Mouse (Mus musculus) neural tube, embryonic 11.5 days (tissue): Measurements from ENCODE around the gene Pdik1l. TPM values are rescaled to one million over a fixed set of nuclear protein-coding genes. Genes with fewer than 3 reads are reported as not detected.

ENCODE experiments used
- ATAC-seq: fragments of 200-750 bp; cut with Nextera tagmentation; 2 replicates; pipeline ENCODE4 v1.8.0; 2017; ENCODE audit warnings: moderate number of reproducible peaks, mild to moderate bottlenecking, moderate TSS enrichment, moderate library complexity; ENCODE audit not compliant: insufficient read depth, low FRiP score, low TSS enrichment
- DNase-seq: peaks from one replicate; pipeline ENCODE4 v3.0.0-alpha.2; 2015; ENCODE audit warnings: low spot score
- H3K27ac ChIP-seq: fragments of 300-500 bp; sonication (generic); 2 replicates; pipeline ENCODE4 v1.5.1; 2014; ENCODE audit warnings: low read depth, mild to moderate bottlenecking, low read length
- H3K27me3 ChIP-seq: fragments of 300-500 bp; sonication (generic); 2 replicates; pipeline ENCODE4 v1.6.1; 2014; ENCODE audit warnings: mild to moderate bottlenecking, low read length, mixed read lengths; ENCODE audit not compliant: control insufficient read depth, insufficient read depth
- H3K36me3 ChIP-seq: fragments of 300-500 bp; sonication (generic); 2 replicates; pipeline ENCODE4 v1.6.1; 2014; ENCODE audit warnings: mild to moderate bottlenecking, low read length, moderate library complexity, mixed read lengths; ENCODE audit not compliant: control insufficient read depth, insufficient read depth
- H3K4me1 ChIP-seq: fragments of 300-500 bp; sonication (generic); 2 replicates; pipeline ENCODE4 v1.6.1; 2014; ENCODE audit warnings: low read length, mixed read lengths; ENCODE audit not compliant: control insufficient read depth, insufficient read depth
- H3K4me2 ChIP-seq: fragments of 300-500 bp; sonication (generic); 2 replicates; pipeline ENCODE4 v1.6.1; 2014; ENCODE audit warnings: low read depth, mild to moderate bottlenecking, moderate library complexity
- H3K4me3 ChIP-seq: fragments of 300-500 bp; sonication (generic); 2 replicates; pipeline ENCODE4 v1.5.1; 2014; ENCODE audit warnings: low read depth, low read length
- H3K9ac ChIP-seq: fragments of 300-500 bp; sonication (generic); 2 replicates; pipeline ENCODE4 v1.6.1; 2014; ENCODE audit warnings: mild to moderate bottlenecking, low read length
- H3K9me3 ChIP-seq: fragments of 300-500 bp; sonication (generic); 2 replicates; pipeline ENCODE4 v1.6.1; 2016; ENCODE audit warnings: low read length; ENCODE audit not compliant: control insufficient read depth
- WGBS: fragments of 180-500 bp; shearing (Covaris S2); extraction: QIAGEN DNeasy Blood & Tissue Kit; methylation state at CpG from one replicate; pipeline ENCODE4 v1.1.7; 2014; 5-methylcytosine and 5-hydroxymethylcytosine counted together
- polyA plus RNA-seq: library from polyadenylated mRNA; unstranded; fragments of >200 nt; fragmentation: Nextera tagmentation; extraction: Ambion mirVana; gene quantifications from 2 replicates; pipeline ENCODE4 v1.2.1, GENCODE M21; 2014

The Pdik1l gene
- polyA plus RNA-seq, 1 experiment from 2014 or later = 23.1 TPM

GRCm38 (mm10) chr4:134243516-134244250, 44.0 kb downstream of the Pdik1l start, which contains the start of gene E130218I03Rik:
TSS of gene E130218I03Rik (plus strand) at chr4:134243662.
- Histone ChIP-seq H3K4me3 (peak within 1 kb of the TSS; percentile 91), H3K9ac (no peak within 1 kb of the TSS), H3K4me1 (peaks cover 10% of the 10 kb centered on the region), H3K4me2 (peak within 1 kb of the TSS; percentile 97; the same call in 1 of the 2 replicates), H3K36me3 (no peaks in the 10 kb centered on the region), H3K9me3 (no peaks in the 10 kb centered on the region), H3K27me3 (peaks cover 2% of the 10 kb centered on the region; the same call in 1 of the 2 replicates), H3K27ac (no peak within 1 kb of the TSS)
- 96% methylated on average over 17 of the region's 17 CpGs for WGBS
- ATAC-seq (no peak), DNase-seq (no peak)

- Histone ChIP-seq H3K27me3 (peaks cover 13% of the 10 kb centered on the region), H3K4me3 (no peak overlapping the region), H3K27ac (no peak overlapping the region), H3K4me2 (no peak overlapping the region), H3K9ac (no peak overlapping the region), H3K4me1 (no peaks in the 10 kb centered on the region), H3K9me3 (no peaks in the 10 kb centered on the region), H3K36me3 (no peaks in the 10 kb centered on the region)
- ATAC-seq (no peak), DNase-seq (no peak)
- 15% methylated on average over 10 of the region's 10 CpGs for WGBS
Measured at GRCm38 (mm10) chr4:134238686-134239085, 49.0 kb downstream of the Pdik1l start.

GRCm38 (mm10) chr4:134238279-134238651, 49.4 kb downstream of the Pdik1l start, which contains the start of gene Cnksr1:
TSS of gene Cnksr1 (minus strand) at chr4:134238399.
- no peak for DNase-seq
- no peaks in the 10 kb centered on the region for H3K36me3 ChIP-seq
- peaks cover 13% of the 10 kb centered on the region for H3K27me3 ChIP-seq
- H3K9ac ChIP-seq = 0 out of 2 replicates have a peak within 1 kb of the TSS, but pooled peaks have one; percentile 10
- WGBS = 4% methylated on average over 18 of the region's 18 CpGs
- no peak for ATAC-seq
- no peaks in the 10 kb centered on the region for H3K4me1 ChIP-seq
- H3K4me2 ChIP-seq = no peak within 1 kb of the TSS
- no peaks in the 10 kb centered on the region for H3K9me3 ChIP-seq
- H3K27ac ChIP-seq = no peak within 1 kb of the TSS
- H3K4me3 ChIP-seq = no peak within 1 kb of the TSS

GRCm38 (mm10) chr4:134237582-134238278, 50.0 kb downstream of the Pdik1l start:
- DNase-seq (no peak), ATAC-seq (no peak)
- Histone ChIP-seq H3K27ac (no peak overlapping the region), H3K36me3 (no peaks in the 10 kb centered on the region), H3K27me3 (peaks cover 13% of the 10 kb centered on the region), H3K9ac (0 out of 2 replicates have a peak overlapping the region, but pooled peaks have one; percentile 10), H3K9me3 (no peaks in the 10 kb centered on the region), H3K4me1 (no peaks in the 10 kb centered on the region), H3K4me3 (no peak overlapping the region), H3K4me2 (no peak overlapping the region)
- WGBS = 27% methylated on average over 19 of the region's 19 CpGs

GRCm38 (mm10) chr4:134234876-134235275, 52.8 kb downstream of the Pdik1l start:
- no peak overlapping the region for H3K27ac ChIP-seq
- WGBS = 88% methylated on average over 5 of the region's 5 CpGs
- DNase-seq (no peak), ATAC-seq (no peak)
- H3K4me1 ChIP-seq = no peaks in the 10 kb centered on the region
- no peak overlapping the region for H3K4me2 ChIP-seq
- no peak overlapping the region for H3K4me3 ChIP-seq
- H3K9me3 ChIP-seq = no peaks in the 10 kb centered on the region
- H3K27me3 ChIP-seq = peaks cover 13% of the 10 kb centered on the region
- H3K36me3 ChIP-seq = no peaks in the 10 kb centered on the region
- no peak overlapping the region for H3K9ac ChIP-seq

- Histone ChIP-seq H3K27ac (no peak overlapping the region), H3K36me3 (no peaks in the 10 kb centered on the region), H3K9ac (no peak overlapping the region), H3K9me3 (no peaks in the 10 kb centered on the region), H3K4me2 (no peak overlapping the region), H3K27me3 (no peaks in the 10 kb centered on the region), H3K4me3 (no peak overlapping the region), H3K4me1 (no peaks in the 10 kb centered on the region)
- DNase-seq (no peak), ATAC-seq (no peak)
- WGBS = 43% methylated on average over 8 of the region's 8 CpGs
Measured at GRCm38 (mm10) chr4:134230431-134230830, 57.3 kb downstream of the Pdik1l start.

GRCm38 (mm10) chr4:134227194-134227593, 60.5 kb downstream of the Pdik1l start, which contains the start of gene Catsper4:
TSS of gene Catsper4 (minus strand) at chr4:134227383.
- DNase-seq (no peak), ATAC-seq (no peak)
- WGBS = 63% methylated on average over 8 of the region's 8 CpGs
- H3K9me3 ChIP-seq = no peaks in the 10 kb centered on the region
- no peaks in the 10 kb centered on the region for H3K4me1 ChIP-seq
- H3K9ac ChIP-seq = no peak within 1 kb of the TSS
- no peaks in the 10 kb centered on the region for H3K27me3 ChIP-seq
- H3K27ac ChIP-seq = no peak within 1 kb of the TSS
- no peak within 1 kb of the TSS for H3K4me3 ChIP-seq
- H3K36me3 ChIP-seq = no peaks in the 10 kb centered on the region
- no peak within 1 kb of the TSS for H3K4me2 ChIP-seq
